Mouse (Mus musculus): Measurements from ENCODE around the gene Gmfb. TPM values are rescaled to one million over a fixed set of nuclear protein-coding genes. Genes with fewer than 3 reads are reported as not detected.

The Gmfb gene
- polyA plus RNA-seq, 1 experiment from 2014 or later, result 71.2 TPM

Other genes with a start within 250 kb of the Gmfb start
- 63.6 and 66.0 TPM in 2 replicates for gene Cdkn3, start 61.7 kb downstream of the Gmfb start, polyA plus RNA-seq (2014; fragmentation: Nextera tagmentation; extraction: Ambion mirVana)
- gene Cnih1, start 33.8 kb downstream of the Gmfb start, polyA plus RNA-seq (2014; fragmentation: Nextera tagmentation; extraction: Ambion mirVana), result 165 and 171 TPM in 2 replicates
- gene Cgrrf1, start 9.9 kb upstream of the Gmfb start, polyA plus RNA-seq (2014; fragmentation: Nextera tagmentation; extraction: Ambion mirVana), result 23.1 and 24.4 TPM in 2 replicates
- 0.75 and 1.1 TPM in 2 replicates for gene Samd4, start 60.6 kb upstream of the Gmfb start, polyA plus RNA-seq (2014; fragmentation: Nextera tagmentation; extraction: Ambion mirVana)